Mouse (Mus musculus): ENCODE results near the gene Rorb. TPM values are rescaled to one million over a fixed set of nuclear protein-coding genes. Genes with fewer than 3 reads are reported as not detected.

The Rorb gene
- polyA plus RNA-seq, 1 experiment from 2014 or later = 2.1 TPM

DNA sequence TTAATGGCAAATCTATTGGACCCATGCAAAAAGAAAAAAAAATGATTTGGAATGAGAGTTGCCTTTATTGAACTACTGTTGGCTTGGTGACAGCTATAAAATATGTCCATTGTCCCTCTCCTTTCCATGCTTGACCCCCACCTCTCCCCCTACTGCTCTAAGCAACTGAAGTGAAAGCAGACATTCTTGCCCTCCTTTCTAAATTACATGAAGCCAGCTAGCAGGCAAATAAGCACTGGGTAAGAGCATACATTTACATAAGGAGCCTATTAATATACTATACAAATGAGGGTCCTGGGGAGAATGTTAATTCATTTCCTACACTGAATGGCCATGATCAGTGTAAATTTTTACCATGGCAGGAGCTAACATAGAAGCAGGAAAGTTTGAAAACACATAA, 212.8 kb downstream of the Rorb start:
- no peak overlapping the region for H3K9ac ChIP-seq (replicated peaks; ENCODE audit: low read length)
- ATAC-seq (replicated peaks; ENCODE audit: insufficient number of reproducible peaks, low FRiP score, low TSS enrichment, low read depth) = no peak
- no peaks in the 10 kb centered on the region for H3K36me3 ChIP-seq (replicated peaks; ENCODE audit: control insufficient read depth, insufficient read depth, low read depth, low read length)
- no peak for DNase-seq (ENCODE audit: low spot score)
- H3K9me3 ChIP-seq (replicated peaks; ENCODE audit: control insufficient read depth, low read length) = no peaks in the 10 kb centered on the region
- no peak overlapping the region for H3K4me2 ChIP-seq (ENCODE audit: low read depth, low read length)
- H3K27ac ChIP-seq (replicated peaks; ENCODE audit: low read depth, low read length) = no peak overlapping the region
- H3K4me3 ChIP-seq (ENCODE audit: low read depth, low read length) = no peak overlapping the region
- no peaks in the 10 kb centered on the region for H3K4me1 ChIP-seq (ENCODE audit: control insufficient read depth, insufficient read depth, low read length)
- H3K27me3 ChIP-seq (ENCODE audit: control insufficient read depth, insufficient read depth, low read length) = no peaks in the 10 kb centered on the region

- H3K9me3 ChIP-seq (replicated peaks; ENCODE audit: control insufficient read depth, low read length) = no peaks in the 10 kb centered on the region
- no peak overlapping the region for H3K4me3 ChIP-seq (ENCODE audit: low read depth, low read length)
- no peaks in the 10 kb centered on the region for H3K4me1 ChIP-seq (ENCODE audit: control insufficient read depth, insufficient read depth, low read length)
- WGBS = 83% methylated on average over 4 of the region's 4 CpGs
- no peaks in the 10 kb centered on the region for H3K36me3 ChIP-seq (replicated peaks; ENCODE audit: control insufficient read depth, insufficient read depth, low read depth, low read length)
- no peak overlapping the region for H3K4me2 ChIP-seq (ENCODE audit: low read depth, low read length)
- no peak overlapping the region for H3K27ac ChIP-seq (replicated peaks; ENCODE audit: low read depth, low read length)
- no peak overlapping the region for H3K9ac ChIP-seq (replicated peaks; ENCODE audit: low read length)
- no peaks in the 10 kb centered on the region for H3K27me3 ChIP-seq (ENCODE audit: control insufficient read depth, insufficient read depth, low read length)
- DNase-seq (ENCODE audit: low spot score) (no peak), ATAC-seq (replicated peaks; ENCODE audit: insufficient number of reproducible peaks, low FRiP score, low TSS enrichment, low read depth) (no peak)
Observed at GRCm38 (mm10) chr19:18890216-18890615, 220.8 kb downstream of the Rorb start.

DNA sequence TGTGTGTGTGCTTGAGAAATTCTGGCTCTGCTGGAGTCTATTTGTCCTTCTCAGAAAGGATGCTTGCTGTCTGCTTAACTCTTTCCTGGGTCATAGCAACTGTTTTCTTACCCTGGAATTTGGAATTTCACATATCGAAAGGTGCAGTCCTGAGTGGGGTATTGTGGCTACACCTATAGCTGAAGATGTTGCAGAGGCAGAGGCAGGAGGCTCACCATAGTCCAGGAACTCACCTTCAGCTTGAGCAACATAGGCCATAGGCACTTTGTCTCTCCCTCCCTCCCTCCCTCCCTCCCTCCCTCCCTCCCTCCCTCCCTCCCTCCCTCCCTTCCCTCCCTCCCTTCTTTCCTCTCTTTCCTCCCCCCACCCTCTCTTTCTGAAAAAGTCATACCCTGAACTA, 221.4 kb downstream of the Rorb start:
- no peak for ATAC-seq (replicated peaks; ENCODE audit: insufficient number of reproducible peaks, low FRiP score, low TSS enrichment, low read depth)
- WGBS = 83% methylated on average over 1 of the region's 1 CpGs

DNA sequence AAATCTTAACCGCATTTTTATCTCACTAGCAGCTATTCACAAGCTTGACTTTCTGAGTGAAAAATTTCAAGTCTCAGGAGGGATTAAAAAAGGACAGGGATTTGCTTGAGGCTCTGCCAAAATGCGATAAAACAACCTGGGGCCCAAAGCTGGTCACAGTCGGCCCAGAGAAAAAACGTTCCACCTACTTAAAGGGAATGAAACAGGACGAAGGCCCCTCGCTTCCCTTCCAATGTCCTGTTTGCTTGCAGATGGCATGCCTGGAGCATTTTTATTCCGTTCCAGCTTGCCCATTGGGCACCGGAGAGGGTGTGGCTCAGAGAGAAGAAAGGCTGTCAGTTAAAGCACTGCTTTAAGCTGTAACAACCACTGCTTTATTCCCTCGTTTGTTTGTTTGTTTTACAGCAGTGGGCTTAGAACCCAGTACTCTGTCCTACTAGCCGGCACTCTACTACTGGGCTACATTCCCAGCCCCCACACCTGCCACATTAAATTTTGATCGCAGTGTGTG, 221.8 kb downstream of the Rorb start:
- H3K9ac ChIP-seq (replicated peaks; ENCODE audit: low read length) = 0 out of 2 replicates have a peak overlapping the region, but pooled peaks have one; percentile 7
- no peaks in the 10 kb centered on the region for H3K36me3 ChIP-seq (replicated peaks; ENCODE audit: control insufficient read depth, insufficient read depth, low read depth, low read length)
- ATAC-seq (replicated peaks; ENCODE audit: insufficient number of reproducible peaks, low FRiP score, low TSS enrichment, low read depth) (0 out of 2 replicates have a peak, but pooled peaks have one; percentile 48), DNase-seq (ENCODE audit: low spot score) (peak; percentile 50)
- H3K4me2 ChIP-seq (ENCODE audit: low read depth, low read length) = peak overlapping the region; percentile 39
- H3K27ac ChIP-seq (replicated peaks; ENCODE audit: low read depth, low read length) = no peak overlapping the region
- WGBS = 6% methylated on average over 11 of the region's 11 CpGs
- no peaks in the 10 kb centered on the region for H3K4me1 ChIP-seq (ENCODE audit: control insufficient read depth, insufficient read depth, low read length)
- H3K9me3 ChIP-seq (replicated peaks; ENCODE audit: control insufficient read depth, low read length) = no peaks in the 10 kb centered on the region
- H3K27me3 ChIP-seq (ENCODE audit: control insufficient read depth, insufficient read depth, low read length) = no peaks in the 10 kb centered on the region
- H3K4me3 ChIP-seq (ENCODE audit: low read depth, low read length) = peak overlapping the region; percentile 11; the same call in 1 of the 2 replicates

More for the DNA sequence above, 221.4 kb downstream of the Rorb start:
- Histone ChIP-seq H3K27ac (replicated peaks; ENCODE audit: low read depth, low read length) (no peak overlapping the region), H3K4me3 (ENCODE audit: low read depth, low read length) (no peak overlapping the region), H3K36me3 (replicated peaks; ENCODE audit: control insufficient read depth, insufficient read depth, low read depth, low read length) (no peaks in the 10 kb centered on the region), H3K4me1 (ENCODE audit: control insufficient read depth, insufficient read depth, low read length) (no peaks in the 10 kb centered on the region), H3K27me3 (ENCODE audit: control insufficient read depth, insufficient read depth, low read length) (no peaks in the 10 kb centered on the region), H3K9ac (replicated peaks; ENCODE audit: low read length) (no peak overlapping the region), H3K4me2 (ENCODE audit: low read depth, low read length) (no peak overlapping the region), H3K9me3 (replicated peaks; ENCODE audit: control insufficient read depth, low read length) (no peaks in the 10 kb centered on the region)
- no peak for DNase-seq (ENCODE audit: low spot score)

GRCm38 (mm10) chr19:18888491-18889116, 222.4 kb downstream of the Rorb start:
- H3K4me3 ChIP-seq (ENCODE audit: low read depth, low read length) = peak overlapping the region; percentile 11; the same call in 1 of the 2 replicates
- 0 out of 2 replicates have a peak overlapping the region, but pooled peaks have one; percentile 7 for H3K9ac ChIP-seq (replicated peaks; ENCODE audit: low read length)

GRCm38 (mm10) chr19:18887646-18888407, 223.2 kb downstream of the Rorb start:
- DNase-seq (ENCODE audit: low spot score) = no peak
- Histone ChIP-seq H3K4me3 (ENCODE audit: low read depth, low read length) (no peak overlapping the region), H3K36me3 (replicated peaks; ENCODE audit: control insufficient read depth, insufficient read depth, low read depth, low read length) (no peaks in the 10 kb centered on the region), H3K4me2 (ENCODE audit: low read depth, low read length) (no peak overlapping the region), H3K4me1 (ENCODE audit: control insufficient read depth, insufficient read depth, low read length) (no peaks in the 10 kb centered on the region), H3K9me3 (replicated peaks; ENCODE audit: control insufficient read depth, low read length) (no peaks in the 10 kb centered on the region), H3K27ac (replicated peaks; ENCODE audit: low read depth, low read length) (no peak overlapping the region), H3K9ac (replicated peaks; ENCODE audit: low read length) (no peak overlapping the region), H3K27me3 (ENCODE audit: control insufficient read depth, insufficient read depth, low read length) (no peaks in the 10 kb centered on the region)
- 48% methylated on average over 11 of the region's 11 CpGs for WGBS
- no peak for ATAC-seq (replicated peaks; ENCODE audit: insufficient number of reproducible peaks, low FRiP score, low TSS enrichment, low read depth)

More at GRCm38 (mm10) chr19:18888491-18889116, 222.4 kb downstream of the Rorb start:
- peak overlapping the region; percentile 39 for H3K4me2 ChIP-seq (ENCODE audit: low read depth, low read length)
- H3K4me1 ChIP-seq (ENCODE audit: control insufficient read depth, insufficient read depth, low read length) = no peaks in the 10 kb centered on the region
- H3K36me3 ChIP-seq (replicated peaks; ENCODE audit: control insufficient read depth, insufficient read depth, low read depth, low read length) = no peaks in the 10 kb centered on the region
- no peaks in the 10 kb centered on the region for H3K27me3 ChIP-seq (ENCODE audit: control insufficient read depth, insufficient read depth, low read length)
- peak; percentile 19 for DNase-seq (ENCODE audit: low spot score)
- H3K27ac ChIP-seq (replicated peaks; ENCODE audit: low read depth, low read length) = no peak overlapping the region
- WGBS = 26% methylated on average over 13 of the region's 13 CpGs
- no peak for ATAC-seq (replicated peaks; ENCODE audit: insufficient number of reproducible peaks, low FRiP score, low TSS enrichment, low read depth)
- no peaks in the 10 kb centered on the region for H3K9me3 ChIP-seq (replicated peaks; ENCODE audit: control insufficient read depth, low read length)

- H3K27ac ChIP-seq (replicated peaks; ENCODE audit: low read depth, low read length) = no peak overlapping the region
- H3K4me1 ChIP-seq (ENCODE audit: control insufficient read depth, insufficient read depth, low read length) = no peaks in the 10 kb centered on the region
- no peaks in the 10 kb centered on the region for H3K27me3 ChIP-seq (ENCODE audit: control insufficient read depth, insufficient read depth, low read length)
- H3K9me3 ChIP-seq (replicated peaks; ENCODE audit: control insufficient read depth, low read length) = no peaks in the 10 kb centered on the region
- no peak overlapping the region for H3K4me2 ChIP-seq (ENCODE audit: low read depth, low read length)
- ATAC-seq (replicated peaks; ENCODE audit: insufficient number of reproducible peaks, low FRiP score, low TSS enrichment, low read depth) (no peak), DNase-seq (ENCODE audit: low spot score) (no peak)
- H3K4me3 ChIP-seq (ENCODE audit: low read depth, low read length) = no peak overlapping the region
- no peaks in the 10 kb centered on the region for H3K36me3 ChIP-seq (replicated peaks; ENCODE audit: control insufficient read depth, insufficient read depth, low read depth, low read length)
- no peak overlapping the region for H3K9ac ChIP-seq (replicated peaks; ENCODE audit: low read length)
- WGBS = 58% methylated on average over 5 of the region's 5 CpGs
Observed at GRCm38 (mm10) chr19:18881162-18881561, 229.8 kb downstream of the Rorb start.
